Mouse (Mus musculus) left cerebral cortex, postnatal 25 days (tissue): ENCODE measurements around the gene Ccng2. TPM values are rescaled to one million over a fixed set of nuclear protein-coding genes. Genes with fewer than 3 reads are reported as not detected.
A peak's percentile ranks its signal among the peaks of the same experiment; 100 is the strongest.

Source experiments
- DNase-seq, 2 experiments: peaks; one replicate each; pipeline ENCODE4 v3.0.0; 2022; ENCODE audit warnings: low spot score in 2 of 2, mixed read lengths in 1 of 2
- intact Hi-C: fragments of 180-260 bp; cut with DNase I; formaldehyde crosslinking; loops from one replicate; pipeline ENCODE4 v1.15.1; 2025
- total RNA-seq, 2 experiments: library from RNA; stranded (reverse); gene quantifications; 2 replicates each; pipeline ENCODE4 v1.2.3; 2021

The Ccng2 gene
- total RNA-seq, result 10 to 100 TPM; 44.3 to 46.4 TPM

DNA sequence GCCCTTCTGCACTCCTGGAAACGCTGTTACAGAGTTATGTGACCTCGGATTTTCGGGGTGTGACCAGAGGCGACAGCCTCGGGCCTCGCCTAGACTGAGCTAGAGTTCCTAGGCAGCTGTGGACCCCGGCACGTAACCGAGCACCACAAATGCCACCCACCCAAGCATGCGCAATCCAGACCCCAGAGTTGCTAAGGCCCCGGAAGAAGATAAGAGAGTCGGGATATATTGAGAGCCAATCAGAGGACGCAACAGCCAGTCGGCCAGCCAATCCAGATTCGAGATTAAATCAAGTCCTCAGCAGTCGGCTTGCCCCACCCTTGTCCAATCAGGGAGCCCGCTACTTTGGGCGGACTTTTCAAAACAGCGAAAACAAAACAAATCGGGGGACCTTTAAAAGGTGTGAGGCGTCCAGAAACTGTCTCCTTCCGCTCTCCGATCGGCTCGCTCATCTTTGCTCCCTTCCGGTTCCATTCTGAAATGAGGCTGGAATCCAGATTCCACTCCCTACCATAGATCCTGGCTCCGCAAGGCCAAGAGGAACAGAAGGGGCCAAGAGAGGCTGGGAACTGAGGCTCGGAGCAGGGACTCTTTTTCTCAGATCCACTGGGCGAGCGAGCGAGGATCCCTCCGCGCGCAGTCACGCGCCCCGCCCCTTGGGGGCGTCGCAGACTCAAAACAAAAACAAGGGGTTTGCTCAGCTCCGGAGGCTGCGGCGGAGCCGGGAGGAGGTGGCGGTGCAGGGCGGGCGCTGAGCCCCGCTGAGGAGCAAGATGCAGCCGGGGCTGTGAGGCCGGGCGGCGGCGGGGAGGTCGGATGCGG is at the start of gene Ccng2:
TSS of gene Ccng2 (plus strand) at position 375 of the 822 bp plus-strand sequence.
- intact Hi-C loops, result loop anchor here (1.0 to 10.0 kb wide), 3 partner anchors 61 to 592 kb away; partner anchors contain the start of genes 2010109A12Rik, Ccdc158, Ccni and Sept11
- peak; percentile 96 to 100 for DNase-seq

DNA sequence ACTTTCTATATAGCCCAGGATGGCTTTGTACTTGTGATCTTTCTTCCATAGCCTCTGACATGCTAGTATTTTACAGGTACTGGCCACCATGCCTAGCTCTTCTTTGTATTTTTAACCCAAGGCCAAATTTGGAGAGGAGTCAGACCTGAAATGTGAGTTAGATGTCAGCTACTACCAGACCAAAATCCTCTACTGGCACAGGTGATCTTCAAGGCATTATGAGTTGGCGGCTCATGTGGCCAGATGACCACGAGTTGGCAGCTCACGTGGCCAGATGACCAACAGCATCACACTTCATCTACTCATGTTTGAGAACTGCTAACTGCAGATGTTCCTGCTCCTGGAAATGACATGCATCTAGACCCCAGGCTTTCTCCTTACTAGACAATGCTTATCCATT is 48.7 kb upstream of the Ccng2 start:
- intact Hi-C loops, result no loop called here
- no peak for DNase-seq

- intact Hi-C loops, result no loop called here
- DNase-seq, result no peak
Measured at GRCm38 (mm10) chr5:93221661-93222060, 45.4 kb upstream of the Ccng2 start.

DNA sequence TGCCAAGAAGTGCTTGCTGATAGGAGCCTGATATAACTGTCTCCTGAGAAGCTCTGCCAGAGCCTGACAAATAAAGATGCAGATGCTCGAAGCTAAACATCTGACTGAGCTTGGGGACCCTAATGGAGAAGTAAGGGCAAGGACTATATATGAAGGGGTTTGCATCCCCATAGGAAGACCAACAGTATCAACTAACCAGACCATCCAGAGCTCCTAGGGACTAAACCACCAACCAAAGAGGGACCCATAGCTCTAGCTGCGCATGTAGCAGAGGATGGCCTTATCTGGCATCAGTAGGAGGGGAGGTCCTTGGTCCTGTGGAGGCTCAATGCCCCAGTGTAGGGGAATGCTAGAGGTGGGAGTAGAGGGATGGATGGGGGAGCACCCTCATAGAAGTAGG is 42.5 kb upstream of the Ccng2 start:
- no peak for DNase-seq
- intact Hi-C loops, result no loop called here

- intact Hi-C loops, result no loop called here
- DNase-seq, result no peak
Measured at GRCm38 (mm10) chr5:93227157-93227556, 39.9 kb upstream of the Ccng2 start.

DNA sequence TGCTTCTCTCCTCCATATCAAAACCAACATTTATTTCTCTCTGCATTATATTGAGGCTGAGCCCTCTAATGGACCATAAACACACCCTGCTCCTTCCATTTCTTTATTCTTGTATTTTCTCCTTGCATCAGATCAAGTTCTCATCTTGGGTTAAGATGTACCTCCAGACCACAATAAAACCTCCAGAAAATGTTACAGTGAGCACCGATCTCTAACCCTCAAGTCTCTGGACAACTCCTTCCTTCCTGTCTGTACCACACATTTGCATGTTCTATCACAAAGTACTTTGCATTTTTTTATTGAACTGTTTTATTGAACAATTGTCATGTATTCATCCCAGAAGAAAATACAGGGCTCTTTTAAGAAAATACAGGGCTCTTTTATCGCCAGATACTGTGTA is 37.5 kb upstream of the Ccng2 start:
- intact Hi-C loops, result no loop called here
- DNase-seq, result no peak

DNA sequence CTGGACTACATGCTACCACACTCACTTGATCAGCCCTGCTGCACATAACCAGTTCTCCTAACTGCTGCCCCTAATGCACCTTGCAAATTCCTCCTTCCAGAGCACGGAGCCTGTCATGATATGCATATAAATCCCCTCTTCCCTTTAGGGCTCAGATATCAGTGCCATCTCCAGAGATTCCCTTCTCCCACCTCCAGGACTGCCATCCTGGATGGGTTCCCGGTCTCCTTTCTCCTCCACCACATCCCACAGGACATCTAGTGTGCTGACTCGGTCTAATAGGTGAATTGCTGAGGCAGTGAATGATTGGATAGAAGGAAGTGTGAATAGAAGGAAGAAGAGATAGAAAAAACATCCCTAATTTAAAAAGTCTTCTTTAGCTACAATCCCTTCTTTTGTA is 35.3 kb upstream of the Ccng2 start:
- intact Hi-C loops, result no loop called here
- no peak for DNase-seq

DNA sequence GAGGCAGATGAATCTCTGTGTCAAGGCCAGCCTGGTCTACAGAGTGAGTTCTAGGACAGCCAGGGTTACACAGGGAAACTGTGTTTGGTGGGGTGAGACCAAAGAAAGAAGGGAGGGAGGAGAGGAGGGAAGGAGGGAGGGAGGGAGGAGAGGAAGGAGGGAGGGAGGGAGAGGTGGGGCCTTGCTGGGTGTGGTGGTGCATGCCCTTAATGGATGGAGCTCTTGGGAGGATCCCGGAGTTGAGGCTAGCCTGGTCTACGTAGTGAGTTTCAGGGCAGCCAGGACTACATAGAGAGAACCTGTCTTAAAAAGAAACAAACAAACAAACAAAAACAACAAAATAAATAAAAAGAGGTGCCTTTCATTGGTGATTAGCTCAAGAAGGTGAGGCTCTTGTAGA is 34.2 kb upstream of the Ccng2 start:
- intact Hi-C loops, result no loop called here
- DNase-seq, result no peak

GRCm38 (mm10) chr5:93234130-93234529 is 32.9 kb upstream of the Ccng2 start:
- intact Hi-C loops, result no loop called here
- DNase-seq, result no peak

DNA sequence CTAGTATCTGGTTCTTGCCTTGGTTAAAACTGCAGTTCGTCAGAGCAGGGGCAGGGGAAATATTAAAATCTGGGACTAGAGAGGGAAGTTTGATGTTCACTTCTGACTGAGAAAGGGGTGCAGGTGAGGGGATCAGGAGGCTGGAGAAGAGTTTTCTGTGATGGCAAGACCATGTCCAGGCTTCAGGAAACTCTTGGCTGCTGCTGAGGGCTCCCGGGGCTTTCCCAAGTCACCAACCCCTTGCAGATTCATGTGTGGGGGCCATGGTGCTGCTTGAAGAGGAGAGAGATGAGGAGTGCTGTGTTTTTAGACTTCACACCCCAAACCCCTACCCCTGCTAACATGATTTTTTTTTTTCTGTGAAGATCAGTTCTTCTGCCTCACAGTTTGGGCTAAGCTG is 32.5 kb upstream of the Ccng2 start:
- DNase-seq, result no peak
- intact Hi-C loops, result no loop called here

GRCm38 (mm10) chr5:93235888-93236287 is 31.2 kb upstream of the Ccng2 start:
- intact Hi-C loops, result no loop called here
- peak in 1 of 2 experiments; percentile 22 for DNase-seq

DNA sequence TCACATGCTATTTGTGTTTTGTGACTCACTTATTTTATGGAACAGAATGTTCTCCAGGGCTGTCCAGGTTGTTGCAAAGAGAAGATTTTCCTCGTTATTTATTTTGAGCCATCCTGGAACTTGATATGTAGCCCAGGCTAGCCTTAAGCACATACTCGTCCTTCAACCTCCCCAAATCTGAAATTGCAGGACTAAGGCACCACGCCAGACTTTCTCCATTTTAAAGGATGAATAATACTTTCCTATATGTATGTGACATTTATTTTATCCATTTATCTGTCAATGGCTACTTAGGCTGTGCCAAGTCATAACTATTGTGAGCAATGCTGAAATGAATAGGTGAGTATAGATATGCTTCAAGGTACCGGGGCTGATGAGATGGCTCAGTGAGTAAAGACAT is 30.5 kb upstream of the Ccng2 start:
- no peak for DNase-seq
- intact Hi-C loops, result no loop called here

DNA sequence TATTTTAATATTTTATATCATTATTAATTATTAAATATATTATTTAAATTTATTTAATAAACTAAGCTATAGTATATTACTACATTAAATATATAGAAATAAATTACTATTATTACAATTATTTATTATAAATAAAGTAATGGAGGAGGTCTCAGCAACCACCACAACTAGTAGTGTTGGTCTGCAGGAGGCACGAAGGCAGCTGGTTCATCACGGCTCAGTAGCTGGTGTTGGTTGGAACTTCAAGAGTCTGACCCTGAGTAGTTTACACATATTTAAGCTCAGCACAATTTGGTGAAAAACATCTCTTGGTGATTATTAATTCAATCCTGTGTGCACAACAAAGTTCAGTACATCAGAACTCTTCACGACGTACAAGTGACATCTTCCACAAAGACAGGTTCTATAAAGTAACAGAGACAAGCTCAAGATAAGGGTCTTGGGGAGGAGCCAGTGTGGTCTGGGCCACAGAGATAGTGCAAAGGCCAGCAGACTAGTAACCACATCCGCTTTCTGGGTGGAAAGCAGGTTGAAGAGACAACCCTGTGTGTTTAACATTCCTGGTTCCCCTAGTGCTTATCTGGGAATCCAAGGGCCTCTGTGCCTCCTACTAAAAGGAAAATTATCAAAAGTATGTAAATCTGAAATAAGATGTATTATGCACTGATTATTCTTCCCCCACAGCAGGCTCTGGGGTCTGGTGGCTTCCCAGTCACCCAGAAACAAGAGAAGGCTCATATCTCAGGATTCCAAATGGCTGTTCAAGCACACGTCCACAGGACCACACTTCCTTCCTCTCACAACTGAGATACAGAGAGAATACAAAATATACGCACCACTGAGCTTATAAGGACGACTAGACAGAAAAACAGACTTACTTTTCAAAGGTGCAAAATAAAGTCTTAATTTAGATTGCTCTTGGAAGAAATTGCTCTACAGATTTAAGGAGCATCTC is 27.2 kb upstream of the Ccng2 start:
- DNase-seq, result no peak
- intact Hi-C loops, result no loop called here

DNA sequence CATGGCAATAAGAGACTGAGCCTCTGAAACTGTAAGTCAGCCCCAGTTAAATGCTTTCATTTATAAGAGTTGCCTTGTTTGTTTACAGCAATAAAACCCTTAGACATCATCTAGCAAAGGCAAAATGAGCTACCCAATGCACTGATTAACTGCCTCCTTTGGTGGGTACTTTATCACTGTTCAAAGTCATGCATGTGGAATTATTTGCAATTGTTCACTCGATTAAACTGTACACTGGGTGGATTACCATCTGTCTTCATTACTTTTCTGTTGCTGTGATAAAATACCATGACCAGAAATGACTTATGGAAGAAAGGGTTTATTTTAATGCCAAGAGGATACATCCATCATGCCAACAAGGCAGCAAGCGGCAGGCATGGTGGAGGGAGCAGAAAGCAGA is 21.8 kb upstream of the Ccng2 start:
- no peak for DNase-seq
- intact Hi-C loops, result no loop called here

GRCm38 (mm10) chr5:93249940-93250578 is 17.0 kb upstream of the Ccng2 start:
- DNase-seq, result no peak
- intact Hi-C loops, result no loop called here

DNA sequence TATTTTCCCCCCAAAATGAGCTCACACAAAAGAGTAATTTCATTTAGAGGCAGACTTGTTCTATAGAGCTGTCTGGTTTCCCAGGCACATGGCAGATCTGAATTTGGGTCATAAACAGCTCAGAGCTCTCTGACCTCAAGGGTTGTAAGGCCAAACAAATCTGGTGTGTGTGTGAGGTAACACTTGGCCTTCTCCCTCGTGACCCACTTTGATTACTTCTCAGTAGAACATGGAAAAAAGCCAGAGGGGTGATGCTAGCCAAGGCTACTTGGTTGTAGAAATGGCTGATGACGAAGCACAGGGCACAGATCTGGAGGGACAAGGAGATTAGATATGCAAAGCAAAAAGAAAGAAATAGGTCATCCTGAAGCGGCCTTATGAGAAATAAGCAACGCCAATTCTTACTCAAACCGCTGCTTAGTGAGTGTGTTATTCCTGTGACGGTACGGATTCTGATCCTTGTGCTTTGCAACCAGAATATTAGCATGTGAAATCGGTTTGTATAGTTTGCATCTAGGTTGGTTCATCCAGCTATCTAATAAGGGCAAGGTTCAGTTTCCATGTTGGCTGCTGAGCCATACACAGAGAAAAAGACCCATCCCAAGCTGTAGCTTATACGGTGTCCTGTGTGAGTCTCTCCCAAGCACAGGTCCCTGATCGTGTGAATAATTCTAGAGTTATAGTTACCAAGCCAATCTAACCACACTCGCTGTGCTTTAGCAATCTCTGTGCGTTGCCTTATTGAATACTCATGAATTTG is 15.9 kb upstream of the Ccng2 start:
- no peak for DNase-seq

DNA sequence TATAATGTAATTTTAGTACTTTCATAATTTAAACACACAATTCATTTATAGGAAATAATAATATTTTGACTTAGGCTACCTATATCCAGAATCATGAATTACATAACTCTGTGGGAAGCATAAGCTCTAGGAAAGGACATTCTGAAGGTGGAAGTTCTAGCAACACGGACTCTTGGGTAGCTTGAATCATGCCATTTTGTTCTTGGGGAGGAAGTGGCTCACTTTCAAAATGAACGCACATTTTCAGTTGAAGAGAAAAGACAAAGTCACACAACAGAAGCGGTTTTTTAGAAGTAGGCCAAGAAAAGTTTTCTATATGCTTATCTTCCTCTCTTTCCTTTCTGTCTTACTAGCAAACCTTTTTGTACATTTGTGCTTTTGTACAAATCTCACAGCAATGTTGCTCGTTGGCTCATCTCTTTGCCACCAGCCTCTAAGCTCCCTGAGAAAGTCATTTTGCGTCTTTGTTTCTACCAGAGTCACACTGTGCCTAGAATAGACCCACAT is 11.2 kb upstream of the Ccng2 start:
- DNase-seq, result no peak
- intact Hi-C loops, result no loop called here

More for the DNA sequence above, 15.9 kb upstream of the Ccng2 start:
- intact Hi-C loops, result no loop called here

GRCm38 (mm10) chr5:93256820-93257405 is 10.1 kb upstream of the Ccng2 start:
- intact Hi-C loops, result no loop called here
- DNase-seq, result no peak

DNA sequence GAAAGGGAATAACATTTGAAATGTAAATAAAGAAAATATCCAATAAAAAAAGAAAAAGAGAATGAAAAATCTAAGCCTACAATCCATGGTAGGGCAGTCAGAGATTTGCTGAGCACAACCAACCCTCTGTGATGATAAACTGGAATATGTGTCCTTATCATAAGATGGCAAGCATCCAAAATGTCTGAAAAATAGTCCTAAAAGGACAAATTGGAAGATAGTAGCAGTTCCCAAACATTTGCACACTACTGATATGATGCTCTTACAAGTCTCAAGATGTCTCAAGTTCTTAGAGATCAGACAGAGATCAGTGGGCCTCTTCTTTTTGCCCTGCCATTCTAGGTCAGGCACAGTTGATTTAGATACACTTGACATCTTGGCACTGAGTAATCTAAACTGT is 7.7 kb upstream of the Ccng2 start:
- no peak for DNase-seq
- intact Hi-C loops, result no loop called here
